Mouse (Mus musculus): ENCODE results near the gene Sptan1. TPM values are rescaled to one million over a fixed set of nuclear protein-coding genes. Genes with fewer than 3 reads are reported as not detected.

Sptan1 gene
- polyA plus RNA-seq, 1 experiment, result 93.4 TPM

DNA sequence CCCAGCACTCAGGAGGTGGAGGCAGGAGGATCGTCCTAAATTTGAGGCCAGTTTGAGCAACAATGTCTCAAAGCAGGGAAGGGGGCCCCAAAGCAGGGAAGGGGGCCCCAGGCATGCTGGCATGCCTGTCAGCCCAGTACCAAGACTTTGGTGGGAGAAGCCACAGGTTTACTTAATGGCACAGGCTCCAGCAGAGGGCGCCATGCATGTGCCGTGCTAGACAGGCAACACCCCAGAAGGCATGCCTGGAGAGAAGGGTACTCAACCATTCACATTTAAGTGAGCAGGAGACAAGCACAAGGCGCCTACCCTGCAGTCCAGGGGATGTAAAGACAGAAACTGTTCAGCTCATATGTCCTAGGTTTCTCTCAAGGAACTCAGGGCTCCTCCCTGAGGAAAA is 77.1 kb downstream of the Sptan1 start:
- peaks cover 4% of the 10 kb centered on the region for H3K79me2 ChIP-seq (ENCODE audit: control insufficient read depth, insufficient read depth)
- no peak overlapping the region for H3ac ChIP-seq (ENCODE audit: control insufficient read depth, insufficient read length, low read depth)
- TF ChIP-seq CTCF (IDR thresholded peaks at IDR 0.05; ENCODE audit: control insufficient read depth, insufficient read depth, insufficient read length), result peak; percentile 86
- TF ChIP-seq MYOD1 (IDR thresholded peaks at IDR 0.05; ENCODE audit: control insufficient read depth, insufficient read length, low read depth), result no peak
- H3K27me3 ChIP-seq (ENCODE audit: control insufficient read depth, insufficient read depth, insufficient read length), result no peaks in the 10 kb centered on the region
- no peaks in the 10 kb centered on the region for H3K79me3 ChIP-seq (ENCODE audit: low read depth)
- no peak overlapping the region for H3K4me3 ChIP-seq (ENCODE audit: insufficient read depth, poor library complexity, severe bottlenecking)
- no peaks in the 10 kb centered on the region for H3K36me3 ChIP-seq (ENCODE audit: control insufficient read depth, insufficient read depth)

DNA sequence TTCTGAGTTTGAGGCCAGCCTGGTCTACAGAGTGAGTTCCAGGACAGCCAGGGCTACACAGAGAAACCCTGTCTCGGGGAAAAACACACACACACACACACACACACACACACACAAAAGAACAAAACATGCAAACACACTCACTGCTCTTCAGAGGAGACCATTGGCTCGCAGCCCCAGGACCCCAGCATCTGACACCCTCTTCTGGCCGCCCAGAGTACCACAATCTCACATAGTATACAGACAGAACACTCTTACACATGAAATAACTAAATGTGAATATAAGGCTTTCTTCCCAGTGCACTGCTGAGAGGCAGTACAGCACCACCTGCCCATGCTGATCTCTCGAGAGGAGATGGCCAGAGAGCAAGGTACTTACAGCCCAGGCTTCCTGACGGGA is 79.2 kb downstream of the Sptan1 start:
- no peak overlapping the region for H3K4me3 ChIP-seq (ENCODE audit: insufficient read depth, poor library complexity, severe bottlenecking)
- no peaks in the 10 kb centered on the region for H3K27me3 ChIP-seq (ENCODE audit: control insufficient read depth, insufficient read depth, insufficient read length)
- no peaks in the 10 kb centered on the region for H3K36me3 ChIP-seq (ENCODE audit: control insufficient read depth, insufficient read depth)
- H3K79me2 ChIP-seq (ENCODE audit: control insufficient read depth, insufficient read depth), result peaks cover 13% of the 10 kb centered on the region
- TF ChIP-seq MYOG (IDR thresholded peaks at IDR 0.05; ENCODE audit: control insufficient read depth, extremely low read depth, insufficient read length) (no peak), CTCF (IDR thresholded peaks at IDR 0.05; ENCODE audit: control insufficient read depth, insufficient read depth, insufficient read length) (no peak), MYOD1 (IDR thresholded peaks at IDR 0.05; ENCODE audit: control insufficient read depth, insufficient read length, low read depth) (no peak), MAX (IDR thresholded peaks at IDR 0.05) (no peak), CEBPB (IDR thresholded peaks at IDR 0.05; ENCODE audit: low read depth) (no peak), USF1 (IDR thresholded peaks at IDR 0.05; ENCODE audit: low read depth) (no peak), FOSL1 (IDR thresholded peaks at IDR 0.05; ENCODE audit: insufficient read depth, low read length, poor library complexity, severe bottlenecking) (no peak)
- H3ac ChIP-seq (ENCODE audit: control insufficient read depth, insufficient read length, low read depth), result no peak overlapping the region
- H3K79me3 ChIP-seq (ENCODE audit: low read depth), result no peaks in the 10 kb centered on the region

- Histone ChIP-seq H3ac (ENCODE audit: control insufficient read depth, insufficient read length, low read depth) (no peak overlapping the region), H3K4me3 (ENCODE audit: insufficient read depth, poor library complexity, severe bottlenecking) (no peak overlapping the region)
- TF ChIP-seq USF1 (IDR thresholded peaks at IDR 0.05; ENCODE audit: low read depth), result no peak
- no peak for TF ChIP-seq MYOD1 (IDR thresholded peaks at IDR 0.05; ENCODE audit: control insufficient read depth, insufficient read length, low read depth)
- no peak for TF ChIP-seq FOSL1 (IDR thresholded peaks at IDR 0.05; ENCODE audit: insufficient read depth, low read length, poor library complexity, severe bottlenecking)
- no peak for TF ChIP-seq CEBPB (IDR thresholded peaks at IDR 0.05; ENCODE audit: low read depth)
These were observed 81.8 kb downstream of the Sptan1 start for GRCm38 (mm10) chr2:30047127-30047526.

GRCm38 (mm10) chr2:30048101-30048501 is 82.7 kb downstream of the Sptan1 start:
- Histone ChIP-seq H3ac (ENCODE audit: control insufficient read depth, insufficient read length, low read depth) (no peak overlapping the region), H3K27me3 (ENCODE audit: control insufficient read depth, insufficient read depth, insufficient read length) (no peaks in the 10 kb centered on the region), H3K79me2 (ENCODE audit: control insufficient read depth, insufficient read depth) (peaks cover 13% of the 10 kb centered on the region), H3K79me3 (ENCODE audit: low read depth) (no peaks in the 10 kb centered on the region), H3K36me3 (ENCODE audit: control insufficient read depth, insufficient read depth) (no peaks in the 10 kb centered on the region), H3K4me3 (ENCODE audit: insufficient read depth, poor library complexity, severe bottlenecking) (peak overlapping the region; percentile 38)
- TF ChIP-seq CTCF (IDR thresholded peaks at IDR 0.05; ENCODE audit: control insufficient read depth, insufficient read depth, insufficient read length) (no peak), USF1 (IDR thresholded peaks at IDR 0.05; ENCODE audit: low read depth) (no peak), MYOD1 (IDR thresholded peaks at IDR 0.05; ENCODE audit: control insufficient read depth, insufficient read length, low read depth) (no peak), MYOG (IDR thresholded peaks at IDR 0.05; ENCODE audit: control insufficient read depth, extremely low read depth, insufficient read length) (no peak), CEBPB (IDR thresholded peaks at IDR 0.05; ENCODE audit: low read depth) (no peak), MAX (IDR thresholded peaks at IDR 0.05) (no peak), FOSL1 (IDR thresholded peaks at IDR 0.05; ENCODE audit: insufficient read depth, low read length, poor library complexity, severe bottlenecking) (no peak)

More at GRCm38 (mm10) chr2:30047127-30047526, 81.8 kb downstream of the Sptan1 start:
- Histone ChIP-seq H3K79me3 (ENCODE audit: low read depth) (no peaks in the 10 kb centered on the region), H3K36me3 (ENCODE audit: control insufficient read depth, insufficient read depth) (no peaks in the 10 kb centered on the region), H3K27me3 (ENCODE audit: control insufficient read depth, insufficient read depth, insufficient read length) (no peaks in the 10 kb centered on the region), H3K79me2 (ENCODE audit: control insufficient read depth, insufficient read depth) (peaks cover 13% of the 10 kb centered on the region)

DNA sequence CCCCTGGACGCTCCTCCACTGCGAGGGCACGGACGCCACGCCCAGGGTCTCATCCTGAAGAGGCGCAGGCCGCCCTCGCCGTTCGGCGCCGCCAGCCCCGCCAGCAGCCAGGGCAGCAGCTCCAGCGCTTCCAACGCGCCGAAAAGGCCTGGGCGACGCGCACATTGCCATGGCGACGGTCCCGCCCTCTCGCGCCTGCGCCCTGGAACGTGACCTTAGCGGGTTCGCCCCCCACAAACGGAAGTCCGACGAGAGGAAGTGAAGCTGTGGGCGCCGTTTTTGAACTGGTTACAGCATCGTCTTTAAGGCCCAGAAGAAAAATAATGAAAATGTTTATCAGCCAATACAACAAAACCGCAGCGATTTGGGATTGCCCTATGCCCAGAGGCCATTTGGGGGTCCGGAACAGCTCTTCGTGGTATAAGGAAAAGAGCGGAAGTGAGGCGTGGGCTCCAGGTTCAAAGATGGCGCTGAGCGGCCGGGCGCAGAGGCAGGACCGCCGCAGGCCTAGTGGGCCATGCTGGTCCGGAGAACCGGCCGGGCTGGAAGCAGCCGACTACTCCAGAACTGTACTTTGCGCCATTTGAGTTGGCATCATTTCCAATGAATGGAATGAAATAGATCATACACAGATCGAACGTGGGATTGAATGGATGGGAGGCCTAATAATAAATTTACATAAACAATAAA is 83.5 kb downstream of the Sptan1 start, which contains the start of gene Wdr34:
TSS of gene Wdr34 (minus strand) at position 183 of the 690 bp plus-strand sequence.
- Histone ChIP-seq H3K36me3 (ENCODE audit: control insufficient read depth, insufficient read depth) (no peaks in the 10 kb centered on the region), H3K27me3 (ENCODE audit: control insufficient read depth, insufficient read depth, insufficient read length) (no peaks in the 10 kb centered on the region), H3ac (ENCODE audit: control insufficient read depth, insufficient read length, low read depth) (peak within 1 kb of the TSS; percentile 82), H3K79me3 (ENCODE audit: low read depth) (no peaks in the 10 kb centered on the region), H3K4me3 (ENCODE audit: insufficient read depth, poor library complexity, severe bottlenecking) (peak within 1 kb of the TSS; percentile 38), H3K79me2 (ENCODE audit: control insufficient read depth, insufficient read depth) (peaks cover 13% of the 10 kb centered on the region)
- TF ChIP-seq MYOD1 (IDR thresholded peaks at IDR 0.05; ENCODE audit: control insufficient read depth, insufficient read length, low read depth) (no peak), MAX (IDR thresholded peaks at IDR 0.05) (peak; percentile 48), USF1 (IDR thresholded peaks at IDR 0.05; ENCODE audit: low read depth) (no peak), MYOG (IDR thresholded peaks at IDR 0.05; ENCODE audit: control insufficient read depth, extremely low read depth, insufficient read length) (no peak)

- Histone ChIP-seq H3K36me3 (ENCODE audit: control insufficient read depth, insufficient read depth) (no peaks in the 10 kb centered on the region), H3K4me3 (ENCODE audit: insufficient read depth, poor library complexity, severe bottlenecking) (no peak overlapping the region), H3K79me2 (ENCODE audit: control insufficient read depth, insufficient read depth) (peaks cover 13% of the 10 kb centered on the region), H3K27me3 (ENCODE audit: control insufficient read depth, insufficient read depth, insufficient read length) (no peaks in the 10 kb centered on the region), H3ac (ENCODE audit: control insufficient read depth, insufficient read length, low read depth) (no peak overlapping the region), H3K79me3 (ENCODE audit: low read depth) (no peaks in the 10 kb centered on the region)
- no peak for TF ChIP-seq MAX (IDR thresholded peaks at IDR 0.05)
- no peak for TF ChIP-seq CTCF (IDR thresholded peaks at IDR 0.05; ENCODE audit: control insufficient read depth, insufficient read depth, insufficient read length)
- no peak for TF ChIP-seq USF1 (IDR thresholded peaks at IDR 0.05; ENCODE audit: low read depth)
- TF ChIP-seq MYOD1 (IDR thresholded peaks at IDR 0.05; ENCODE audit: control insufficient read depth, insufficient read length, low read depth), result no peak
- TF ChIP-seq FOSL1 (IDR thresholded peaks at IDR 0.05; ENCODE audit: insufficient read depth, low read length, poor library complexity, severe bottlenecking), result no peak
- no peak for TF ChIP-seq MYOG (IDR thresholded peaks at IDR 0.05; ENCODE audit: control insufficient read depth, extremely low read depth, insufficient read length)
- no peak for TF ChIP-seq CEBPB (IDR thresholded peaks at IDR 0.05; ENCODE audit: low read depth)
These were observed 84.5 kb downstream of the Sptan1 start for GRCm38 (mm10) chr2:30049831-30050230.
